Mouse (Mus musculus): ENCODE results near the gene Tppp3. TPM values are rescaled to one million over a fixed set of nuclear protein-coding genes. Genes with fewer than 3 reads are reported as not detected.

The Tppp3 gene
- polyA plus RNA-seq, 1 experiment: not detected

GRCm38 (mm10) chr8:105433021-105433420 lies 38.3 kb downstream of the Tppp3 start:
- no peak for TF ChIP-seq GATA1 (IDR thresholded peaks at IDR 0.05; ENCODE audit: low read length)

DNA sequence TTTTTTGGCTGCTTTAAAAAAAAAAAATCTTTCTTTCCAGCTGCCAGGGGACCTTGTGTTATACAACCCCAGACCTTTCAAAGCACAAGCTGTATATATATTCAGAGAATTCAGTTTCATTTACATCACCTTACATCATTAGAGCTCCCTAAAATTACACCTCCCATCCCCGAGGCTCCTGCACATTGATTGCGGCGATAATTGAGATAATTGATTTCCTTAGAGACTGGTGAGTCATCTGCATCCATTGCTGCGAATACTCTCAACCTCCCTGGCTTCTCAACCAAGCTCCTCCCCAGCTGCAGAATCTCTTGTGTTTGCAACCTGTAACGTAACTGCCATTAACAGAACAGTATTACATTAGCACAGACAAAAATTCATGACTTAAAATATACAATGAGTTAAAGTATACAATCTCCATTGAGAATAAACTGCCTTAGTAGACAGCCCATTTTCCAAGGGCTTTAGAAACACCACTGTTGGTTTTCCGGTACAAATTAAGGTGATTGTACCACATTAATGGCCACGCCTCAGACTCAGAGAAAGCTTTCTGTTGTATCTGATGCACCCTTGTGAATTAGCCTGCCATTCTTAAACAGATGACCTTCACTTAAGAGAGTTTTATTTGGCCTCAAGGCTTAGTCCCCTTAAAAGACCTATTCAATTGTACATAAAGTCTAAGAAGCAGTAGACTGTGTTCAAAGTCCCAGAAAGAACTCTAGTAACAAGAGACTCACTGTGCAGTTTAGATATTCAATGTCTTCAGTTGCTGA lies 39.4 kb downstream of the Tppp3 start:
- TF ChIP-seq GATA1 (IDR thresholded peaks at IDR 0.05; ENCODE audit: low read length): no peak

DNA sequence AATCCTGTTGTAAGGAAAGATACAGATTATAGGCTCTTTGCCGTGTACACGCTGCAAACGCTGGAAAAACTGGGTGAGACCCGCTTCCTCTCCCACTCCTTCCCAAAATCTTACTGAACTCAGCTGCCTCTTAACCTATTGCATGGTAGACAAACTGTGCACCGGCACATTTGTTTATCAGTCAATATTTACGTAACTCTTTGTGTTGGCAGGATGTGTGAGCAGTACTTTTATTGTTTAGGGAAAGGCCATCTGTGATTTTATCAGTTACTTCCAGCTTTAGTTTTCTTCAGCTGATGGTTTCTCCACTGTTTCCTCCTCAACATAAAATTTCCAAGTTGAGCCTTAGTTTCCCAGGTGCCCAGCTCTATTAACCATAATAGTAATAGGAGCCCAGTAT lies 44.4 kb downstream of the Tppp3 start:
- TF ChIP-seq GATA1 (IDR thresholded peaks at IDR 0.05; ENCODE audit: low read length): no peak

DNA sequence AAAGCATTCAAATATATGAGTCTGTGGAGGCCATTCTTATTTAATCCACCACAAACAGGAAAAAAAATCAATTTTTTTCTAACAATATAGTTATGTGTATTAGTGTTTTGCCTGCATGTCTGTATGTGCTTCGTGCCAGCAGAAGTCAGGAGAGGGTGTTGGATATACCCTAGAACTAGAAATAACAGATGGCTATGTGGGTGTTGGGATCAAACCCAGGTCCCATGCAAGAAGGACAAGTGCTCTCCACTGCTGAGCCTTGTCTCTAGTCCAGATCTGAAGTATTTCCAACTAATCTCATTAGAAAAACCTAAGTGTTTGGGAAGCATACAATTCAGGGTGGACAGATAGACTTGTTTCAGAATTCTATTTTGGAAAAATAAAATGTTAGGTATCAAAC lies 49.3 kb downstream of the Tppp3 start:
- no peak for TF ChIP-seq GATA1 (IDR thresholded peaks at IDR 0.05; ENCODE audit: low read length)

DNA sequence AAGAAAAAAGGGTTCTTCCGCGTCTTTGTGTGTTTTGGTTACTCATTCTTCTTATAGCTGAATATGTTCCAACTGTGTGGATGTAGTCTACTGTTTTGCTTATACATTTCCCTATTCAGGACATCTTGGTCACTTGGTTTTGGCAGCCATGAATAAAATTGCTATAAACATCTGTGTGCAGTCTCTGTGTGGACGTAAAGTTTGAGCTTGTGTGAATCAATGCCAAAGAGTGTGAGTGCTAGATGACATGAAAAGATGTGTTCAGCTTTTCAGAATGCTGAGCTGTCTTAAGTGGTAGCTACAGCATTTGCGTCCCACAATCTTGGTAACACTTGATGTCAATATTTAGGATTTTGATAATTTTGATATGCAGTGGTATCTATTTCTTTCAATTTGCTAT lies 51.5 kb downstream of the Tppp3 start:
- no peak for TF ChIP-seq GATA1 (IDR thresholded peaks at IDR 0.05; ENCODE audit: low read length)

- TF ChIP-seq GATA1 (IDR thresholded peaks at IDR 0.05; ENCODE audit: low read length): no peak
Measured at GRCm38 (mm10) chr8:105418992-105419391, 52.3 kb downstream of the Tppp3 start.

Other genes starting within 250 kb of the Tppp3 start
- 4.6 and 6.4 TPM in 2 replicates for gene D230025D16Rik, start 246.4 kb downstream of the Tppp3 start, polyA plus RNA-seq (2012)
- gene B3gnt9, start 216.4 kb downstream of the Tppp3 start, polyA plus RNA-seq (2012): 13.1 and 16.3 TPM in 2 replicates
- 31.1 and 39.7 TPM in 2 replicates for gene Tradd, start 206.9 kb downstream of the Tppp3 start, polyA plus RNA-seq (2012)
- 7.0 and 8.3 TPM in 2 replicates for gene Fbxl8, start 206.9 kb downstream of the Tppp3 start, polyA plus RNA-seq (2012)
- gene Hsf4, start 201.7 kb downstream of the Tppp3 start, polyA plus RNA-seq (2012): 0.55 and 0.76 TPM in 2 replicates
- 0.24 and 0.43 TPM in 2 replicates for gene Nol3, start 195.4 kb downstream of the Tppp3 start, polyA plus RNA-seq (2012)
- 1.6 and 1.8 TPM in 2 replicates for gene 4931428F04Rik, start 181.7 kb downstream of the Tppp3 start, polyA plus RNA-seq (2012)
- gene Exoc3l, start 175.4 kb downstream of the Tppp3 start, polyA plus RNA-seq (2012): 1.3 and 1.4 TPM in 2 replicates
- gene E2f4, start 173.9 kb downstream of the Tppp3 start, polyA plus RNA-seq (2012): 47.6 and 62.4 TPM in 2 replicates
- gene Elmo3, start 165.9 kb downstream of the Tppp3 start, polyA plus RNA-seq (2012): 0.87 and 0.95 TPM in 2 replicates
- gene Lrrc29, start 145.2 kb downstream of the Tppp3 start, polyA plus RNA-seq (2012): 3.4 and 4.3 TPM in 2 replicates
- 18.3 and 26.8 TPM in 2 replicates for gene Tmem208, start 145.2 kb downstream of the Tppp3 start, polyA plus RNA-seq (2012)
- 7.3 and 7.7 TPM in 2 replicates for gene Fhod1, start 123.6 kb downstream of the Tppp3 start, polyA plus RNA-seq (2012)
- 0.49 and 0.50 TPM in 2 replicates for gene Slc9a5, start 122.7 kb downstream of the Tppp3 start, polyA plus RNA-seq (2012)
- gene Plekhg4, start 98.3 kb downstream of the Tppp3 start, polyA plus RNA-seq (2012): not detected in 2 replicates
- not detected in 2 replicates for gene Kctd19, start 58.0 kb downstream of the Tppp3 start, polyA plus RNA-seq (2012)
- gene Lrrc36, start 58.0 kb downstream of the Tppp3 start, polyA plus RNA-seq (2012): not detected in 2 replicates
- 0.15 and 0.16 TPM in 2 replicates for gene Zdhhc1, start 25.4 kb upstream of the Tppp3 start, polyA plus RNA-seq (2012)
- gene Hsd11b2, start 47.2 kb upstream of the Tppp3 start, polyA plus RNA-seq (2012): not detected in 2 replicates
- 17.4 and 23.6 TPM in 2 replicates for gene Atp6v0d1, start 94.5 kb upstream of the Tppp3 start, polyA plus RNA-seq (2012)
- gene Ripor1, start 133.7 kb upstream of the Tppp3 start, polyA plus RNA-seq (2012): 56.3 and 62.8 TPM in 2 replicates
- 187 and 251 TPM in 2 replicates for gene Ctcf, start 165.0 kb upstream of the Tppp3 start, polyA plus RNA-seq (2012)
- gene Agrp, start 165.9 kb upstream of the Tppp3 start, polyA plus RNA-seq (2012): 0.10 TPM in 1 of 2 replicates, not detected in the other
- gene Carmil2, start 214.7 kb upstream of the Tppp3 start, polyA plus RNA-seq (2012): 1.3 and 1.7 TPM in 2 replicates
- 32.7 and 72.3 TPM in 2 replicates for gene Acd, start 229.6 kb upstream of the Tppp3 start, polyA plus RNA-seq (2012)
- 8.1 TPM in 2 replicates for gene Pard6a, start 229.6 kb upstream of the Tppp3 start, polyA plus RNA-seq (2012)
- gene 4933405L10Rik, start 236.1 kb upstream of the Tppp3 start, polyA plus RNA-seq (2012): not detected in 2 replicates
- 40.0 and 52.9 TPM in 2 replicates for gene Enkd1, start 236.7 kb upstream of the Tppp3 start, polyA plus RNA-seq (2012)

Measured in G1E-ER4 (cell line).